In the genomic region with DNA sequence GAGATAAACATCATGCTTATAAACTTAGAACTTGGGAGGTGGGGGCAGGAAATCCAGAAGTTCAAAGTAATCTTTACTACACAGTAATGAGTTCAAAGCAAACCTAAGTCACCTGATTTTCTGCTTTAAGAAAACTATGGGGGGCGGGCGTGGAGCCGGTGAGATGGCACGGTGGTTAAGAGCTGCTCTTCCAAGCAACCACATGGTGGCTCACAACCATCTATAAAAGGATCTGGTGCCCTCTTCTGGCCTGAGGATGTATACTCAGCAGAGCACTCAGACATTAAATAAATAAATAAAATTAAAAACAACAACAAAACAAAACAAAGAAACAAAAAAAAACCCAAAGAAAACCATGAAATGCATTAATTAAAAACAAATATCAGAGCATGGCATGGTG, we compare ENCODE assay signal across 8 mouse cellular contexts. TPM values are rescaled to one million over a fixed set of nuclear protein-coding genes. Genes with fewer than 3 reads are reported as not detected.
DNase-seq lines count a peak whose midpoint lies in the region; ATAC-seq lines count a peak whose summit lies in the region.
"Had no signal": no experiment of that assay in that cellular context is flagged by ENCODE, and none has a peak within 500 bp of the region (broad histone marks: within the 10 kb centered on the region; RNA-seq: fewer than 3 reads in every experiment).

No protein-coding gene starts in this region.

- no peaks in the 10 kb centered on the region for H3K4me1 ChIP-seq in kidney, embryonic 16.5 days (ENCODE audit: insufficient read depth, low read length)
- H3K4me1 ChIP-seq: heart, embryonic 13.5 days had no signal

- peaks cover 17% of the 10 kb centered on the region; the same call in 1 of the 2 replicates for H3K27me3 ChIP-seq in kidney, embryonic 16.5 days (ENCODE audit: insufficient read depth, low read length)

- peak; percentile 19 for DNase-seq in kidney, postnatal 14 days
- DNase-seq in CD8-positive naive resting alpha-beta T cell, adult 2 months (ENCODE audit: low read depth in 2 of 2, low spot score in 2 of 2) = peak; percentile 26 to 27
- DNase-seq in Muller cell, postnatal 12 days (ENCODE audit: inconsistent ontology term) = peak; percentile 11
- peak; percentile 61 for DNase-seq in retina, postnatal 1 day
- no peak for DNase-seq in frontal cortex, postnatal 36 days (ENCODE audit: low spot score in 2 of 2)

- H3K27ac ChIP-seq in kidney, embryonic 16.5 days (ENCODE audit: low read length) = no peak overlapping the region
- H3K27ac ChIP-seq: heart, embryonic 13.5 days had no signal

- no peaks in the 10 kb centered on the region for H3K36me3 ChIP-seq in kidney, embryonic 16.5 days (ENCODE audit: insufficient read depth, low read length)
- H3K36me3 ChIP-seq: heart, embryonic 13.5 days had no signal

- no peak overlapping the region for H3K9ac ChIP-seq in kidney, embryonic 16.5 days (replicated peaks; ENCODE audit: low read length)
- H3K9ac ChIP-seq: heart, embryonic 13.5 days had no signal

- no peak overlapping the region for H3K4me2 ChIP-seq in kidney, embryonic 16.5 days (replicated peaks; ENCODE audit: low read depth, low read length)
- H3K4me2 ChIP-seq: heart, embryonic 13.5 days had no signal

- no peak overlapping the region for H3K4me3 ChIP-seq in kidney, embryonic 16.5 days (ENCODE audit: low read length)
- H3K4me3 ChIP-seq: heart, embryonic 13.5 days had no signal

- WGBS in kidney, embryonic 16.5 days = 34% methylated on average over 4 of the region's 4 CpGs

- no peak for ATAC-seq in kidney, embryonic 16.5 days (ENCODE audit: low FRiP score, low TSS enrichment)
- peak; percentile 82 for ATAC-seq in common myeloid progenitor, adult 5-6 weeks (replicated peaks; ENCODE audit: low read depth, poor library complexity, severe bottlenecking)

- H3K9me3 ChIP-seq in kidney, embryonic 16.5 days (ENCODE audit: low read length) = no peaks in the 10 kb centered on the region
- H3K9me3 ChIP-seq: heart, embryonic 13.5 days had no signal

RNA-seq across cellular contexts. Expression of a gene that starts 5.1 kb away (rescaled TPM):
- 2.4 and 2.8 TPM in 2 replicates for polyA plus RNA-seq in kidney, embryonic 16.5 days (2015; fragmentation: Nextera tagmentation; extraction: Ambion mirVana)
- total RNA-seq in common myeloid progenitor, adult 5-6 weeks (2017) = 0.09 TPM in 1 of 2 replicates, not detected in the other

RNA-seq across cellular contexts. Expression of a gene that starts 37.3 kb away (rescaled TPM):
- polyA plus RNA-seq in kidney, embryonic 16.5 days (2015; fragmentation: Nextera tagmentation; extraction: Ambion mirVana) = 125 and 136 TPM in 2 replicates
- 65.4 and 67.0 TPM in 2 replicates for total RNA-seq in common myeloid progenitor, adult 5-6 weeks (2017)

Comparison
In these comparisons a context has a peak if more than half of its experiments do, and no peak if none do; other contexts are left out.
1. DNase-seq: peak in kidney, postnatal 14 days (single experiment), CD8-positive naive resting alpha-beta T cell, adult 2 months (2 of 2), Muller cell, postnatal 12 days (single experiment) and retina, postnatal 1 day (single experiment); none in frontal cortex, postnatal 36 days (0 of 2).